19 mouse cellular contexts compared by ENCODE assay signal in the genomic region with DNA sequence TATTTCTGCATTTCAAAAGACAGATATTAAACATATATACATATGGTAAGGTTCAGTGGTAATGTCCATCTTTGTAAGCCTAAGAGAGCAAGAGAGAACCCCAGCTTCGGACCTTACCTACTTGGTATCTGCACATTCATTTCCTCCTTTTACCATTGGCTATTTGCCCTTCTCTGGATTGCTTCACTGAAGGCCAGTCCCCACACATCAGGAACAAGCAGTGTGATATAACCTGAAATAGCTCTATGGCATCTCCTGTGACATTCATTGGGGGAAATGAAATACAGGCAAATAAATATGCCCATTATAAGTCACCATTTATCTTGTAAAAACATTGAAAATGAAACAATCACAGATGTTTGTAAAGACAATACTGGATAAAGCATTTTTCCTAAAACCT. TPM values are rescaled to one million over a fixed set of nuclear protein-coding genes. Genes with fewer than 3 reads are reported as not detected.
DNase-seq lines count a peak whose midpoint lies in the region; ATAC-seq and TF ChIP-seq lines count a peak whose summit lies in the region.
"Had no signal": no experiment of that assay in that cellular context is flagged by ENCODE, and none has a peak within 500 bp of the region (broad histone marks: within the 10 kb centered on the region; RNA-seq: fewer than 3 reads in every experiment).

No protein-coding gene starts in this region.

- H3K9ac ChIP-seq in forebrain, postnatal 0 days, result peak overlapping the region; percentile 95
- H3K9ac ChIP-seq in midbrain, embryonic 11.5 days (ENCODE audit: low read length), result peak overlapping the region; percentile 88
- H3K9ac ChIP-seq in neural tube, embryonic 15.5 days (replicated peaks), result peak overlapping the region; percentile 36; the same call in 1 of the 2 replicates
- H3K9ac ChIP-seq: embryonic facial prominence, embryonic 13.5 days; limb, embryonic 13.5 days had no signal

- no peaks in the 10 kb centered on the region for H3K36me3 ChIP-seq in forebrain, postnatal 0 days (ENCODE audit: insufficient read depth)
- no peaks in the 10 kb centered on the region for H3K36me3 ChIP-seq in midbrain, embryonic 11.5 days (ENCODE audit: control insufficient read depth, insufficient read depth, low read length)
- H3K36me3 ChIP-seq in neural tube, embryonic 15.5 days, result no peaks in the 10 kb centered on the region
- H3K36me3 ChIP-seq: embryonic facial prominence, embryonic 13.5 days; limb, embryonic 13.5 days had no signal

- ATAC-seq in forebrain, postnatal 0 days, result no peak
- no peak for ATAC-seq in midbrain, embryonic 11.5 days (ENCODE audit: low FRiP score)
- ATAC-seq in neural tube, embryonic 15.5 days (ENCODE audit: low FRiP score), result no peak
- ATAC-seq: intestine, embryonic 16.5 days had no signal

- intact Hi-C loops in left cerebral cortex, adult 2 months (cut with DNase I), result loop anchor here (5.0 kb wide), 1 partner anchor 1118 kb away; no protein-coding TSS in a partner anchor
- intact Hi-C loops in left cerebral cortex, postnatal 14 days (cut with DNase I), result loop anchor here (10.0 kb wide), 3 partner anchors 1120 to 1760 kb away; no protein-coding TSS in a partner anchor

- DNase-seq in left cerebral cortex, adult 2 months (ENCODE audit: extremely low spot score in 1 of 2, low spot score in 2 of 2), result no peak
- no peak for DNase-seq in left cerebral cortex, postnatal 14 days (ENCODE audit: low spot score in 2 of 2)
- peak; percentile 51 for DNase-seq in forebrain, postnatal 0 days
- peak; percentile 89 for DNase-seq in midbrain, embryonic 11.5 days (ENCODE audit: low spot score, missing footprints)
- DNase-seq in ovary, adult 18-20 months (ENCODE audit: low spot score), result no peak
- DNase-seq in heart, adult 11 months, result no peak
- DNase-seq in B cell, adult 2 months, result no peak
- DNase-seq: adrenal gland, adult 2 months; cerebellum, adult 9-10 months; kidney, postnatal 36 days; lung, postnatal 4 days had no signal

- H3K9me3 ChIP-seq in forebrain, postnatal 0 days (ENCODE audit: low read length), result no peaks in the 10 kb centered on the region
- no peaks in the 10 kb centered on the region for H3K9me3 ChIP-seq in midbrain, embryonic 11.5 days (ENCODE audit: control insufficient read depth, low read length)
- no peaks in the 10 kb centered on the region for H3K9me3 ChIP-seq in neural tube, embryonic 15.5 days (replicated peaks)
- H3K9me3 ChIP-seq: embryonic facial prominence, embryonic 13.5 days; limb, embryonic 13.5 days had no signal

- H3K4me3 ChIP-seq in left cerebral cortex, adult 2 months, result peak overlapping the region; percentile 52
- H3K4me3 ChIP-seq in forebrain, postnatal 0 days (ENCODE audit: low read depth, low read length), result peak overlapping the region; percentile 90
- peak overlapping the region; percentile 99 for H3K4me3 ChIP-seq in midbrain, embryonic 11.5 days (ENCODE audit: low read depth, low read length)
- H3K4me3 ChIP-seq in neural tube, embryonic 15.5 days (replicated peaks), result peak overlapping the region; percentile 37
- H3K4me3 ChIP-seq: embryonic facial prominence, embryonic 13.5 days; limb, embryonic 13.5 days; myocyte had no signal

- no peaks in the 10 kb centered on the region for H3K4me1 ChIP-seq in forebrain, postnatal 0 days (ENCODE audit: insufficient read depth)
- peaks cover 4% of the 10 kb centered on the region; the same call in 1 of the 2 replicates for H3K4me1 ChIP-seq in midbrain, embryonic 11.5 days (ENCODE audit: control insufficient read depth, insufficient read depth, low read length)
- H3K4me1 ChIP-seq in neural tube, embryonic 15.5 days, result peaks cover 28% of the 10 kb centered on the region

- 23% methylated on average over 1 of the region's 1 CpGs for WGBS in forebrain, postnatal 0 days
- WGBS in midbrain, embryonic 11.5 days, result 0% methylated on average over 1 of the region's 1 CpGs
- 7% methylated on average over 1 of the region's 1 CpGs for WGBS in neural tube, embryonic 15.5 days

- TF ChIP-seq CTCF in left cerebral cortex, adult 2 months (IDR thresholded peaks at IDR 0.05), result no peak
- TF ChIP-seq CTCF in forebrain, postnatal 0 days (IDR thresholded peaks at IDR 0.05; ENCODE audit: low read depth), result no peak

- peak overlapping the region; percentile 94 for H3K4me2 ChIP-seq in forebrain, postnatal 0 days (ENCODE audit: low read depth)
- peak overlapping the region; percentile 96 for H3K4me2 ChIP-seq in midbrain, embryonic 11.5 days
- H3K4me2 ChIP-seq in neural tube, embryonic 15.5 days, result peak overlapping the region; percentile 49
- H3K4me2 ChIP-seq: embryonic facial prominence, embryonic 13.5 days; limb, embryonic 13.5 days had no signal

- H3K27ac ChIP-seq in left cerebral cortex, adult 2 months, result peak overlapping the region; percentile 73
- peak overlapping the region; percentile 67 for H3K27ac ChIP-seq in forebrain, postnatal 0 days (ENCODE audit: low read depth, low read length)
- peak overlapping the region; percentile 64 for H3K27ac ChIP-seq in midbrain, embryonic 11.5 days (ENCODE audit: low read depth, low read length)
- no peak overlapping the region for H3K27ac ChIP-seq in neural tube, embryonic 15.5 days (replicated peaks)
- H3K27ac ChIP-seq: embryonic facial prominence, embryonic 13.5 days; limb, embryonic 13.5 days; stomach, postnatal 0 days had no signal

- no peaks in the 10 kb centered on the region for H3K27me3 ChIP-seq in forebrain, postnatal 0 days (ENCODE audit: insufficient read depth, low read length)
- no peaks in the 10 kb centered on the region for H3K27me3 ChIP-seq in midbrain, embryonic 11.5 days (ENCODE audit: control insufficient read depth, insufficient read depth, low read length)
- no peaks in the 10 kb centered on the region for H3K27me3 ChIP-seq in neural tube, embryonic 15.5 days (replicated peaks)

RNA-seq across cellular contexts. Expression of a gene that starts 3.6 kb away (rescaled TPM):
- 10 to 100 TPM; 27.2 TPM for total RNA-seq in left cerebral cortex, adult 2 months (2021)
- 10 to 100 TPM; 28.7 to 31.3 TPM for total RNA-seq in left cerebral cortex, postnatal 14 days (2021)
- 35.2 and 35.6 TPM in 2 replicates for total RNA-seq in forebrain, postnatal 0 days (2014; rRNA removed)
- polyA plus RNA-seq in forebrain, postnatal 0 days (2015; fragmentation: Nextera tagmentation; extraction: Ambion mirVana), result 11.4 and 13.7 TPM in 2 replicates
- 55.6 and 66.9 TPM in 2 replicates for polyA plus RNA-seq in midbrain, embryonic 11.5 days (2014; fragmentation: Nextera tagmentation; extraction: Ambion mirVana)
- 11.8 and 14.3 TPM in 2 replicates for polyA plus RNA-seq in neural tube, embryonic 15.5 days (2015; fragmentation: Nextera tagmentation; extraction: Ambion mirVana)
- polyA plus RNA-seq: adrenal gland, adult 2 months; gonadal fat pad, adult 2 months; intestine, embryonic 16.5 days; liver, embryonic 16.5 days; myocyte; stomach, postnatal 0 days had no signal

Comparison
In these comparisons a context has a peak if more than half of its experiments do, and no peak if none do; other contexts are left out.
1. DNase-seq: peak in forebrain, postnatal 0 days (single experiment) and midbrain, embryonic 11.5 days (single experiment); none in left cerebral cortex, adult 2 months (0 of 2), left cerebral cortex, postnatal 14 days (0 of 2), ovary, adult 18-20 months (single experiment), heart, adult 11 months (single experiment) and B cell, adult 2 months (0 of 2).
2. H3K4me3 ChIP-seq: peak in every context shown above with its lines; median percentile 99 in midbrain, embryonic 11.5 days; 90 in forebrain, postnatal 0 days; 52 in left cerebral cortex, adult 2 months; 37 in neural tube, embryonic 15.5 days.
3. H3K9ac ChIP-seq: peak in every context shown above with its lines; median percentile 95 in forebrain, postnatal 0 days; 88 in midbrain, embryonic 11.5 days; 36 in neural tube, embryonic 15.5 days.
4. Peak in every context shown above with its lines, with median percentiles within 50 percentile points of each other: H3K4me2 ChIP-seq.